Mouse (Mus musculus) hindbrain, embryonic 16.5 days (tissue): ENCODE data around the gene Zfp697. TPM values are rescaled to one million over a fixed set of nuclear protein-coding genes. Genes with fewer than 3 reads are reported as not detected.
"Not testable (repeated sequence)": the region's sequence is repeated elsewhere in the genome, so short reads cannot be mapped to it uniquely, and the experiment has no call there.

ENCODE experiments used
- ATAC-seq: fragments of 200-750 bp; cut with Nextera tagmentation; 2 replicates; pipeline ENCODE4 v1.8.0; 2017; ENCODE audit warnings: moderate TSS enrichment, moderate library complexity
- H3K27ac ChIP-seq: fragments of 300-500 bp; sonication (generic); 2 replicates; pipeline ENCODE4 v1.5.1; 2014; ENCODE audit warnings: low read depth, mild to moderate bottlenecking, control low read depth, low read length, moderate library complexity
- H3K27me3 ChIP-seq: fragments of 300-500 bp; sonication (generic); replicated peaks from 2 replicates; pipeline ENCODE4 v1.6.1; 2014; ENCODE audit warnings: low read length; ENCODE audit not compliant: control insufficient read depth, insufficient read depth
- H3K36me3 ChIP-seq: fragments of 300-500 bp; sonication (generic); 2 replicates; pipeline ENCODE4 v1.6.1; 2014; ENCODE audit warnings: mild to moderate bottlenecking, low read length, moderate library complexity, mixed read lengths; ENCODE audit not compliant: control insufficient read depth, insufficient read depth
- H3K4me1 ChIP-seq: fragments of 300-500 bp; sonication (generic); 2 replicates; pipeline ENCODE4 v1.6.1; 2014; ENCODE audit warnings: low read depth, low read length; ENCODE audit not compliant: control insufficient read depth, insufficient read depth
- H3K4me2 ChIP-seq: fragments of 300-500 bp; sonication (generic); 2 replicates; pipeline ENCODE4 v1.6.1; 2014; ENCODE audit warnings: mild to moderate bottlenecking, low read length, control low read depth, moderate library complexity
- H3K4me3 ChIP-seq: fragments of 300-500 bp; sonication (generic); 2 replicates; pipeline ENCODE4 v1.5.1; 2014; ENCODE audit warnings: mild to moderate bottlenecking, low read length, control low read depth, moderate library complexity
- H3K9ac ChIP-seq: fragments of 300-500 bp; sonication (generic); 2 replicates; pipeline ENCODE4 v1.6.1; 2014; ENCODE audit warnings: low read depth, mild to moderate bottlenecking, control low read depth, low read length, moderate library complexity
- H3K9me3 ChIP-seq: fragments of 300-500 bp; sonication (generic); 2 replicates; pipeline ENCODE4 v1.6.1; 2014; ENCODE audit warnings: mild to moderate bottlenecking, low read length, moderate library complexity; ENCODE audit not compliant: control insufficient read depth
- WGBS: fragments of 180-500 bp; shearing (Covaris S2); extraction: QIAGEN DNeasy Blood & Tissue Kit; methylation state at CpG from one replicate; pipeline ENCODE4 v1.1.7; 2014; 5-methylcytosine and 5-hydroxymethylcytosine counted together
- polyA plus RNA-seq: library from polyadenylated mRNA; unstranded; fragments of >200 nt; fragmentation: Nextera tagmentation; extraction: Ambion mirVana; gene quantifications from 2 replicates; pipeline ENCODE4 v1.2.1, GENCODE M21; 2015

Gene Zfp697
- polyA plus RNA-seq, 1 experiment from 2014 or later = 15.1 TPM

DNA sequence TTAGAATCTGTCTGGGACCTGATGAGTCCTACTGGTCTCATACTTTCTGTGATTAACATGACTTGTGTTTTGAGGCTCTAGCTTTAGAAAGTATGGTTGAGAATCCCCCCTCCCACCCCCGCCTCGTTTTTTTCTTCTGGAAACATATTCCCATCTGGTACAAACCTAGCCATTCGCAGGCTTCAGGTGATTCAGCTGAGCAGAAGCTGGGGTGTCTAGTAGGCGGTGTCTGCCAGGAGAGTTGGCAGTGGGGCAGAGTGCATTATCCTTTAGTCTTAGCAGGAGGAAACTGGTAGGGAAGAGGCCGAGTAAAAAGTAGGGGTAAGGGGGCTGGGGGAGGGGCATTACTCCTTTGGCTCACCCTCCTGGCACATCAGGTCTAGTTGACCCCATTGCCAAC is 44.5 kb downstream of the Zfp697 start:
- ATAC-seq = no peak; the same call in 1 of the 2 replicates
- peak overlapping the region; percentile 64 for H3K4me3 ChIP-seq
- H3K9ac ChIP-seq = peak overlapping the region; percentile 71; the same call in 1 of the 2 replicates
- 41% methylated on average over 5 of the region's 5 CpGs for WGBS
- no peak overlapping the region; the same call in 1 of the 2 replicates for H3K27ac ChIP-seq
- H3K4me1 ChIP-seq = peaks cover 17% of the 10 kb centered on the region
- no peaks in the 10 kb centered on the region for H3K9me3 ChIP-seq
- peak overlapping the region; percentile 96 for H3K4me2 ChIP-seq
- H3K36me3 ChIP-seq = peaks cover 4% of the 10 kb centered on the region; the same call in 1 of the 2 replicates
- H3K27me3 ChIP-seq = 0 out of 2 replicates have a peak, but pooled peaks cover 3% of the 10 kb centered on the region

DNA sequence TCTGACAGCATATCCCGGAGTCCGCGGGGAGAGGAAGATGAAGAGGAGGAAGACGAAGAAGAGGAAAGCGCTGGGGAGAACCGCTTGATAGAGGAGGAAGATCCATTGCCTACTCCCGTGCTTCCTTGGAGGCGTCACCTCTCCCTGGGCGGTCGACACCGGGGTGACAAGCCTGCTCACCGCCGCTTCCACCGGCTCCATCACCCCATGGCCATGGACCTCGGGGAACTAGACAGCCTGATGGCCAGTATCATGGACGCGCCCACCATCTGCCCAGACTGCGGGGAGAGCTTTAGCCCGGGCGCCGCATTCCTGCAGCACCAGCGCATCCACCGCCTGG is 45.0 kb downstream of the Zfp697 start:
- peak overlapping the region; percentile 39; the same call in 1 of the 2 replicates for H3K27ac ChIP-seq
- H3K9ac ChIP-seq = peak overlapping the region; percentile 71
- peaks cover 17% of the 10 kb centered on the region for H3K4me1 ChIP-seq
- H3K36me3 ChIP-seq = peaks cover 4% of the 10 kb centered on the region; the same call in 1 of the 2 replicates
- H3K27me3 ChIP-seq = 0 out of 2 replicates have a peak, but pooled peaks cover 3% of the 10 kb centered on the region
- WGBS = 7% methylated on average over 20 of the region's 23 CpGs
- H3K9me3 ChIP-seq = no peaks in the 10 kb centered on the region
- ATAC-seq = no peak
- peak overlapping the region; percentile 64 for H3K4me3 ChIP-seq
- peak overlapping the region; percentile 96 for H3K4me2 ChIP-seq

DNA sequence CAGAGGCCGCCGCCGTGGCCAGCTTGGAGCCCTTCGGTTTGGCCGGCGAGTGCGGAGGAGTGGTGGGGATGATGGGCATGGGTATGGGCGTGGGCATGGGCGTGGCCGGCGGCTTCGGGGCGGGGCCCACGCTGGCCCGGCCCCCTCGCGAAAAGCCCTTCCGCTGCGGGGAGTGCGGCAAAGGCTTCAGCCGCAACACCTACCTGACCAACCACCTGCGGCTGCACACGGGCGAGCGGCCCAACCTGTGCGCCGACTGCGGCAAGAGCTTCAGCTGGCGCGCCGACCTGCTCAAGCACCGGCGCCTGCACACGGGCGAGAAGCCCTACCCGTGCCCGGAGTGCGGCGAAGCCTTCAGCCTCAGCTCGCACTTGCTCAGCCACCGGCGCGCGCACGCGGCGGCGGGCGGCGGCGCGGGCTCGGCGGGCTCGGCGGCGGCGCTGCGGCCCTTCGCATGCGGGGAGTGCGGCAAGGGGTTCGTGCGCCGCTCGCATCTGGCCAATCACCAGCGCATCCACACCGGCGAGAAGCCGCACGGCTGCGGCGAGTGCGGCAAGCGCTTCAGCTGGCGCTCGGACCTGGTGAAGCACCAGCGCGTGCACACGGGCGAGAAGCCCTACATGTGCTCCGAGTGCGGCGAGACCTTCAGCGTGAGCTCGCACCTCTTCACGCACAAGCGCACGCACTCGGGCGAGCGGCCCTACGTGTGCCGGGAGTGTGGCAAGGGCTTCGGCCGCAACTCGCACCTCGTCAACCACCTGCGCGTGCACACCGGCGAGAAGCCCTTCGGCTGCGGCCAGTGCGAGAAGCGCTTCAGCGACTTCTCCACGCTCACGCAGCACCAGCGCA is 45.6 kb downstream of the Zfp697 start:
- Histone ChIP-seq H3K9me3 (no peaks in the 10 kb centered on the region), H3K9ac (peak overlapping the region; percentile 71), H3K36me3 (peaks cover 4% of the 10 kb centered on the region; the same call in 1 of the 2 replicates), H3K27me3 (0 out of 2 replicates have a peak, but pooled peaks cover 3% of the 10 kb centered on the region), H3K4me1 (peaks cover 17% of the 10 kb centered on the region), H3K4me2 (peak overlapping the region; percentile 96), H3K4me3 (peak overlapping the region; percentile 64), H3K27ac (peak overlapping the region; percentile 39)
- WGBS = under 1% methylated on average over 94 of the region's 110 CpGs
- ATAC-seq = peak; percentile 95

GRCm38 (mm10) chr3:98428449-98428775 is 46.2 kb downstream of the Zfp697 start:
- Histone ChIP-seq H3K9ac (peak overlapping the region; percentile 71), H3K27ac (no peak overlapping the region; the same call in 1 of the 2 replicates), H3K4me3 (peak overlapping the region; percentile 64), H3K36me3 (peaks cover 4% of the 10 kb centered on the region; the same call in 1 of the 2 replicates), H3K9me3 (no peaks in the 10 kb centered on the region), H3K4me2 (peak overlapping the region; percentile 96), H3K27me3 (0 out of 2 replicates have a peak, but pooled peaks cover 3% of the 10 kb centered on the region), H3K4me1 (peaks cover 17% of the 10 kb centered on the region)
- WGBS = 12% methylated on average over 17 of the region's 17 CpGs
- no peak for ATAC-seq

GRCm38 (mm10) chr3:98428928-98429525 is 46.8 kb downstream of the Zfp697 start:
- peak overlapping the region; percentile 96 for H3K4me2 ChIP-seq
- 0 out of 2 replicates have a peak, but pooled peaks cover 3% of the 10 kb centered on the region for H3K27me3 ChIP-seq
- H3K36me3 ChIP-seq = peaks cover 4% of the 10 kb centered on the region; the same call in 1 of the 2 replicates
- H3K4me3 ChIP-seq = no peak overlapping the region
- no peak overlapping the region for H3K27ac ChIP-seq
- no peak for ATAC-seq
- WGBS = 37% methylated on average over 8 of the region's 8 CpGs
- no peaks in the 10 kb centered on the region for H3K9me3 ChIP-seq
- peaks cover 17% of the 10 kb centered on the region for H3K4me1 ChIP-seq
- no peak overlapping the region for H3K9ac ChIP-seq

GRCm38 (mm10) chr3:98434088-98434816 is 52.0 kb downstream of the Zfp697 start:
- Histone ChIP-seq H3K4me3 (no peak overlapping the region), H3K9ac (no peak overlapping the region), H3K4me1 (no peaks in the 10 kb centered on the region), H3K9me3 (no peaks in the 10 kb centered on the region), H3K27ac (no peak overlapping the region), H3K36me3 (no peaks in the 10 kb centered on the region), H3K4me2 (no peak overlapping the region), H3K27me3 (no peaks in the 10 kb centered on the region)
- 25% methylated on average over 1 of the region's 1 CpGs for WGBS
- ATAC-seq = no peak

- no peak for ATAC-seq
- 87% methylated on average over 1 of the region's 1 CpGs for WGBS
- no peak overlapping the region for H3K4me2 ChIP-seq
- H3K27ac ChIP-seq = no peak overlapping the region
- H3K9me3 ChIP-seq = no peaks in the 10 kb centered on the region
- H3K9ac ChIP-seq = no peak overlapping the region
- H3K4me3 ChIP-seq = no peak overlapping the region
- no peaks in the 10 kb centered on the region for H3K27me3 ChIP-seq
- H3K4me1 ChIP-seq = no peaks in the 10 kb centered on the region
- H3K36me3 ChIP-seq = no peaks in the 10 kb centered on the region
These were observed 52.8 kb downstream of the Zfp697 start for GRCm38 (mm10) chr3:98435030-98435429.

GRCm38 (mm10) chr3:98442245-98442644 is 60.0 kb downstream of the Zfp697 start:
- 42% methylated on average over 3 of the region's 3 CpGs for WGBS
- H3K4me2 ChIP-seq, H3K4me1 ChIP-seq, H3K27me3 ChIP-seq, H3K27ac ChIP-seq, H3K36me3 ChIP-seq, H3K4me3 ChIP-seq, ATAC-seq, H3K9me3 ChIP-seq, H3K9ac ChIP-seq: not testable (repeated sequence)
